Mouse (Mus musculus) adrenal gland, postnatal 36 days (tissue): ENCODE measurements around the gene Inpp5k. TPM values are rescaled to one million over a fixed set of nuclear protein-coding genes. Genes with fewer than 3 reads are reported as not detected.

Source experiments
- DNase-seq, 2 experiments: peaks; one replicate each; pipeline ENCODE4 v3.0.0; 2021; ENCODE audit warnings: mixed read lengths in 1 of 2
- total RNA-seq, 2 experiments: library from RNA; stranded (reverse); gene quantifications; 2 replicates each; pipeline ENCODE4 v1.2.3; 2021

Inpp5k gene
- total RNA-seq, 2 experiments from 2014 or later = 27.9 to 48.1 TPM

DNA sequence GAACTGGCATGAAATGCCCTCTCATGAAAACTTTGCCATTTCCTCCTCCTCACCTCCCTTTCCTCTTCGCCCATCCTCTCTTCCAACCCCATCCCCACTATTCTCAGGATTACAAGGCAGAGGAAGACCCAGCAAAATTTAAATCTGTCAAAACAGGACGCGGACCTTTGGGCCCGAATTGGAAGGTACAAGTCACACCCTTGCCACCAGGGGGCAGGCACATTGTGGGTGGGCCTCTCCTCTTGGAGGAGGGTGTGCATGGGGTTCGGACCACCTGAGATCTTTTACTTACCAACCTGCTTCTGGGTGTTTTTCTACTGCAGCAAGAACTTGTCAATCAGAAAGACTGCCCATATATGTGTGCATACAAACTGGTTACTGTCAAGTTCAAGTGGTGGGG lies 11.7 kb upstream of the Inpp5k start:
- DNase-seq = peak in 1 of 2 experiments; percentile 46

- DNase-seq = peak; percentile 89 to 90
These were observed 10.5 kb upstream of the Inpp5k start for GRCm38 (mm10) chr11:75620136-75620780.

- DNase-seq = no peak
These were observed 9.4 kb upstream of the Inpp5k start for GRCm38 (mm10) chr11:75621426-75621825.

DNA sequence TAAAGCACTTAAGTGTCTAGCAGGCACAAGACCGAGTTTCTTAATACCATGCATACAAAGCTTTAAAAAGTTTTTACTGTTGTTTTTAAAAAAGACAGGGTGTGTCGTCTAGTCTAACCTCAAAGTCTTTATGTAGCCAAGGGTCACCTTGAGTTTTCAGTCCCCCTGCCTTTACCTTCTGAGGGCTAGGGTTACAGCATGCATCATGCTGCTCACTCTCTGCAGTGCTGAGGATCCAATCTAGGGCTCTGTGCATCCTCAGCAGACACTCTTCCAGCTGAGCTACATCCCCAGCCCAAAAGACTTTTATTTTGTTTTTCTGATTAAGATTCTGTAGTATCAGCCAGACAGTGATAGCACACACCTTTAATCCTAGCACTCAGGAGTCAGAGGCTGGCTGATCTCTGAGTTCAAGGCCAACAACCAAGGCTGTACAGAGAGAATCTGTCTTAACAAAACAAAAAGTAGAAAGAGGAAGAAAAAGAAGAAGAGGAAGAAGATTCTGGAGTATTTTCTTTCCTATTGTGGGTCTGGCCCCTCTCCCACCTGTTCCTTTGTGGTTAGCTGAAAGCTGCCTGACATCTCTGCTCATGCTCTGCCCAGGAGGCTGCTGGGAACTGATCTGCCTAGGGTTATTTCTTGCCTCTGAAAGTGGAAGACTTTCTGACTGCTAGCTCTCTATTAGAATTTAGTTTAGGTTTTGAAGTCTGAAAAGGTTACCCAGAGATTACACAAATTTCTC lies 8.0 kb upstream of the Inpp5k start:
- DNase-seq = no peak

DNA sequence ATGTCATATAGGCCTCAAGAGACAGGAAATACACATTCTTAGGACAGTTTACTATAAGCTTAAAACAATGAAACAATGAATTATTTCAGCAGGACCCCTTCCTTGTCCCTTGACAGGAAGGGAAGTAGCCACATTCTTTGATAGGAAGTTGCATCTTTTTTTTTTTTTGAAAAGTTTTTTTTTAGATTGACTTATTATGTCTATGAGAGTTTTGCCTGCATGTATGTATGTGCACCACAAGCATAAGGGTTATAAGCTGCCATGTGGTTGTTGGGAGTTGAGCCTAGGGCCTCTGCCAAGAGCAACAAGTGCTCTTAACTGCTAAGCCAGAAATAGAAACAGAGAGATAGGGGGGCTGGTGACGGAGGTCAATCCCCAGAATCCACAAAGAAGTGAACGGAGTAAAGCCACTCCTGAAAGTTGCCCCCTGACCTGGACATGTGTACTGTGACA lies 6.7 kb upstream of the Inpp5k start:
- no peak for DNase-seq

DNA sequence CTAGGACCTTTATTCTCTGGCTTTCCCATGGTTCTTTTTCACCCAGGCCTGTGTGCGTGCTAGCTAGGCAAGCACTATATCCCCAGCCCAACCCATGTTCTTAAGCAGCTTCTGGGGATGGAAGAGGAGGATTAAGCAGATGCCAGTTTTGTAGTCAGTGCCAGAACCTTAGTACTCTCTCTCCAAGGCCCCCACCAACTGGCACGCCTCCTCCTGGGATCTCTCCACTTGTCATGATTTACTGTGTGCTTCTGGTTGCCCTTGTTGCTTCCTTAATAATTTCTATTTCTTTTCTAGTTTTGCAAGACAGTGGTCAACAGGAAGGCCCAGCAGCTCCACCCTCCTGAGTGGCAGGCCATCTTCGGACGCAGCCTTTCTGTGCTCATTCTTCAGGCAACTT lies 5.0 kb upstream of the Inpp5k start:
- peak; percentile 65 to 68 for DNase-seq

DNA sequence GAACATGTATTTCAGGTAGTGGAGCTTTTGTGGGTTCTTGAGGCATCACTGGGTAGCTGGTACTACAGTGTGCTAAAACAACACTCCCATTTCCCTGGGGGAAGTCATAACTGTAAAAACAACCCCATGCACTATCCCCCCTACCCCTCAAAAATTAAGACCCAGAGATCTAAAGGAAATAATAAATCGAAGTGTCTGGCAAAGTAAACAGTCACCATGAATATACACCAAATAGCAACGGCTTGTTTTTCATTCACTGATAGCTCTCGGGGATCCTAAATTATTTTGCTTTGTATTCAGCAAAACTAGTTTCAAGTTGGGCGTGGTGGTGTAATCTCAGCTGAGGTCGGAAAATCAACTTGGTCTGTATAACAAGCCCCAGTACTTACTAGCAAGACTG lies 690 bp upstream of the Inpp5k start:
- DNase-seq = no peak

GRCm38 (mm10) chr11:75631561-75632225 lies 905 bp downstream of the Inpp5k start:
- no peak for DNase-seq

- no peak for DNase-seq
These were observed 2.1 kb downstream of the Inpp5k start for GRCm38 (mm10) chr11:75632921-75633320.

GRCm38 (mm10) chr11:75634801-75635200 lies 4.0 kb downstream of the Inpp5k start:
- DNase-seq = no peak

DNA sequence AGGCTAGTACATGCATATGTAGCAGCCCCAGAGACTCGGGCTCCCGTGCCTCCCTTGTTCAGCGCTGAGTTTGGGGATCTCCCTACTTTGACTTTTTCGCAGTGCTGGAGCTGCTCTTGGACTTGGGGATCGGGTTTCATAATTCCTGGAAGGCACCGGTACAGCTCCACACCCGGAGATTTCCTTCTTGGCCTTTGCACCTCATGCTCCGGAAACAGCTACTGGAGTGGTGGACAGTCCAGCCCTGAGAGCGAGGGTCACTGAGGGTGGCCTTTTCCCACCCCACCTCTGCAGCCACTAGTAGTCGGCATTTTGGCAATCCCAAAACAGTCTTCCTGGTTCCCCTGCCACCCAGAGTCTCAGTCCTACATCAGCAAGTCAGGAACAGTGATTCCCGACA lies 4.5 kb downstream of the Inpp5k start:
- DNase-seq = no peak

GRCm38 (mm10) chr11:75643323-75643722 lies 12.5 kb downstream of the Inpp5k start:
- no peak for DNase-seq

GRCm38 (mm10) chr11:75644684-75645083 lies 13.9 kb downstream of the Inpp5k start:
- no peak for DNase-seq

- DNase-seq = peak in 1 of 2 experiments; percentile 62
These were observed 17.0 kb downstream of the Inpp5k start for GRCm38 (mm10) chr11:75647681-75648211.

- DNase-seq = peak; percentile 42 to 50
These were observed 18.4 kb downstream of the Inpp5k start for GRCm38 (mm10) chr11:75649155-75649561.

DNA sequence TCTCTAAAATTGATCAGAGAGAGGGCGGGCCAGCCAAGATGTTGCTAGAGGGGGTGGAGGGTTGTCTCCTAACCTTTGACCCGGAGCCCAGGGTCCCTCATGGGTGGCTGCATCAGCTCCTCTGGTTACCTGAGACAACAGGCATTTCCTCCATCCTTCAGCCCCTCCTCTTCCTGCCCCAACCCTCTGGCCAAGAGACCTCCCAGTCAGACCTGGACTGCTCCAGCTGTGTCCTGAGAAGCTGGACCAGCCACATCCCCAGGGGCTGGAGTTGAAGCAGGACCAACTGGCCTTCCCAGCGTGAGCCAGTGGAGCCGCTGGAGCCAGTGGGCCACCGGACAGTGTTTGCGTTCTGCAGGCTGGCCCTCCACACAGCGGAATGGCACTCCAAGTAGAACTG lies 19.5 kb downstream of the Inpp5k start, which contains the start of gene Myo1c:
Gene Myo1c, plus strand, starts transcription at position 194 of the 400 bp plus-strand sequence.
- DNase-seq = peak; percentile 49 to 69

GRCm38 (mm10) chr11:75650958-75651425 lies 20.2 kb downstream of the Inpp5k start:
- DNase-seq = no peak

- peak; percentile 93 for DNase-seq
These were observed 20.8 kb downstream of the Inpp5k start for GRCm38 (mm10) chr11:75651426-75652221.

DNA sequence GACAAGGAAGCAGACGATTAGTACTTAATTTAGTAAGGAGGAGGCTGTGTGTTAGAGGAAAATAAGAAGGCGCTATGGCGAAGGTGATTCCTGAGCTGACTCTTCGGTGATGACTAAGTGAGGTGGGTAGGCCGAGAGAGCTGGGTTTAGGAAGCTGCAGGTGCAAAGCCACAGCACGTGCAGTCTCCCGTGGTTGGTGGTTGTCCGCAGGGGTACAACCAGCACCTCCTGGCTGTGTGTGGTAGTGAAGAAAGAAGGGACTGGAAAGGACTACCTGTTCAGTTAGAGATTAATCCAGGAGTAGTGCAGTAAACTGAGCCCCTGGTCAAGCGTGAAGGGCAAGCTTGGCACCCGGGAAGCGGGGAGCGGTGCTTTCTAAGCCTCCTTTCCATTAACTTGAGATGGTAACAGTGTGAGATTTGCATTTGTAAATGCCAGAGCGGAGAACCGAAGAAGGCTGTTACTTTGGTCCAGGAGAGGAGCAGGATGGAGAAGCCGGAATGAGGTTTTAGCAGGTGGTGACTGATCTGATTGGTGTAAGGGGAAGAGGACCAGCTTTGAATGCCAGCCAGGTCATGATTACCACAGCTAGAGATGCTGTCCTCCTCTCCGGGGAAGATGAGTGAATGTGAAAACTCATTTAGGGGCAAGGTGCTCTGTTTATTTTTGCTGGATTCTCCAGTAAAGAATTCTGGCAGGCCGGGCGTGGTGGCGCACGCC lies 21.6 kb downstream of the Inpp5k start:
- no peak for DNase-seq

DNA sequence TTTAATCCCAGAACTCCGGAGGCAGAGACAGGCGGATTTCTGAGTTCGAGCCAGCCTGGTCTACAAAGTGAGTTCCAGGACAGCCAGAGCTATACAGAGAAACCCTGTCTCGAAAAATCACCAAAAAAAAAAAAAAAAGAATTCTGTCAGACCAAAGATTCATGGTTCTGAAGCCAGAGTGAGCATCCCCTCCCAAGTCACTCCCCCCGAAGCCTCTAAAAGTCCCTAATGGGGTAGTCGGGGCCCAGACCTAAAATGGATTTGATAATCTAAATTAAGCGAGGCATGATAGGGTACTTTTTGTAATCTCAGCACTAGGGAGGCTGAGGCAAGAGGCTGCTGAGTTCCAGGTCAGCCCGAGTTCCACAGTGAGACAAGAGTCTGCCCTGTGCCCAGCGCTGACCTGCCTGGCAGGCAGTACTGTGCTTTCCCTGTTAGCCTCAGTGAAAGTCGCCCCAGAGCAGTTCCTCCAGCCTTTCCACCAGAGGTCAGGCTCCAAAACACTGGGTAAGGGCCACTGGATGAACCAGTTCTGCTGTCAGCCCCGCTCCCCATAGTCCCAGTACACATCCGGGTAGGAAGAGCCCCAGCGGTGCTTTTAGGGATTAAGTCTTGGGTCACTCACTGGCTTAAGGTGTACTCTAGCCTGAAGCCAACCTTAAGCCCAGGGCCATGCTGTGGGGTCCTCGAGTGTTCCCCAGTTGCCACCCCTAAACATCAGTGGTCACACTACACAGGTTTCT lies 22.3 kb downstream of the Inpp5k start:
- DNase-seq = peak in 1 of 2 experiments; percentile 42
